Mouse (Mus musculus) liver, postnatal 0 days (tissue): ENCODE results near the gene Parp9.

ENCODE experiments used
- CTCF ChIP-seq: sonication (generic); IDR thresholded peaks from 2 replicates; pipeline ENCODE4 v1.5.1; 2016; ENCODE audit warnings: antibody characterized with exemption, low read depth
- EP300 ChIP-seq: IDR thresholded peaks from 2 replicates; pipeline ENCODE4 v1.6.1; 2016; ENCODE audit warnings: antibody characterized with exemption, low read depth, mild to moderate bottlenecking

- no peak for TF ChIP-seq CTCF
- peak; percentile 74 for TF ChIP-seq EP300
Measured at GRCm38 (mm10) chr16:35932179-35933055, 5.9 kb upstream of the Parp9 start.
